Mouse (Mus musculus): ENCODE measurements around the gene Cluh.

Gene Cluh

DNA sequence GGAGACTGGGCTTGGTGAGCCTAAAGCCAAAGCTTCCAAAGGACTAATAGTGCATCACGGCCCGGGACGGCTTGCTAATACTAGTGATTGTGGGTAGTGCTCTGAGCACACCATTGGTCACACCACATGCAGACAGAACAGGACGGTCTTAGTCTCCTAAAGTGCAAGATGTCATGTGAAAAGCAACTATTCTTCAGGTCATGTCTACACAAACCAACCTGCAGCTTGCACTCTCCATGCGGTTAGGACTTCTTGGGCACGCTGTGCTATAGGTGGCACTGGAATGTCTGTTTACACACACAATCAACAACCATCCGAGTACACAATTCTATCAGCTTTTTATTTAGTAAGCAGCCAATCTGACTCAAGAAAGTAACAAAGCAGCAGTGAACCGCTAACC, 25.4 kb downstream of the Cluh start:
- no peak for DNase-seq (ENCODE audit: low spot score)

DNA sequence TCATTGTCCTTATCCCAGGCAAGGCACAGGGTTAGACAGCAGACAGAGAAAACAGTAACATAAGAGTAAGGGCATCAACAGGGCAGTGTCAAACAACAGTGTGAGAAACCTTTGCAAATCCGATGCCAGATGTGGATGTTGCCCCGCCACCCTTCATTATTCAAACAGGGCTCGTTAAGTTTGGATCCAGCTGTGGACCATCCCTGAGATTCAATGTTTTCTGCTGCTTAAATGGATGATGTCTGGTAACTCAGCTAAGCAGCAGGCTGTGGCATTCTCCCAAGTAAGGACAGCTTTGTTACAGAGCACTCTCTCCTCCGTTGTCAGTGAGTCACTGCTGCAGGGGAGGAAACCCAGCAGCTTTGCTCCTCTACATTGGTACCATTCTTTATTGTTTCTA, 25.9 kb downstream of the Cluh start:
- DNase-seq (ENCODE audit: low spot score): peak; percentile 38

DNA sequence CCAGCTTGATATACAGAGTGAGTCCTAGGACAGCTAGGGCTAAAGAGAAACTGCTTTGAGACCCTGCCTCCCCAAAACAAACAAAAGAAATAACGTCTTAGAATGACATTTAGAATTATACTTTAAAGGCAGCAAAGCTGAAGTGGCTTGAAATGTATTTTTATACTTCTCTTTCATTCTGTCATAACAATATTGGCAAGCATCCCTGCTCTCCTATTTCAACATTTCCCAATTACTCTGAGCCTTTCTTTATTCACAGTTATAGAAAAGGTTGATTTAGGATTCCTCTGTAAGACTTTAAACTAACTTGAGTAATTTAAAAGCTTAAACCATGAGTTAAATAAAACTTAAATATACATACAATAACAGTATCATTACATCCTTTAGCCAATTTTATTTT, 42.9 kb downstream of the Cluh start:
- DNase-seq (ENCODE audit: low spot score): no peak

DNA sequence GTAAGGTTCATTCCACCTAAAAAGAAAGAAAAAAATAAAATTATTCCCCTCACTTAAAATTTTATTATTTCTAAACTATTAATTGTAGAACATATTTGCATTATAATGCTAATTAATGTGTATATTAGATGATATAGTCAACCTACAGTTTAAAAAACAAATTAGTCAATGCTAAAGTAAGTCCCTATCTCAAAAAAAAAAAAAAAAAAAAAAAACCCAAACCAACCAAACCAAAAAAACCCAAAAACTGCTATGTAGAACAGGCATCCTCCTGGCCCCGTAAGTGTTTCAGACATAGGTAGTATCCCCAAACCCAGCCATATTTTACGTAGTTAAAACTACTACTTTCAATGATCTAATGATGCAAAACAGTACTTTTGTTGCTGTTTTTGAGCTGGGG, 50.2 kb downstream of the Cluh start:
- DNase-seq (ENCODE audit: low spot score): no peak

DNA sequence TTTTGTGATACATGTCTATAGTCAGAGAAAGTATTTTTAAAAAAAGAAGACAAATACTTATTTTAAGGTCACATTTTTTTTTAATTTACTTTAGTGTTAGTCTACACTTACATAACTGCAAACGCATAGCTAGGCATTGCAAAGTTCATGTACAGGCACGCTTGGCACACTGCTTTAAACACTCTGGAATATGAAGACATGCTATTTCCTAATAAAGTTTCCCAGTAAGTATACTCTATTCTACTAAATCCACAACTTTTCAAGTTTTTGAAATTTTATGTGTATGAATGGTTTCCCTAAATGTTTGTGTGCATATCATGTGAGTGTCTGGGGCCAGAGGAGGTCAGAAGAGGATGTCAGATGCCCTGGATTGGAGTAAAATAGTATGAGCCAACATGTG, 54.8 kb downstream of the Cluh start:
- no peak for DNase-seq (ENCODE audit: low spot score)

DNA sequence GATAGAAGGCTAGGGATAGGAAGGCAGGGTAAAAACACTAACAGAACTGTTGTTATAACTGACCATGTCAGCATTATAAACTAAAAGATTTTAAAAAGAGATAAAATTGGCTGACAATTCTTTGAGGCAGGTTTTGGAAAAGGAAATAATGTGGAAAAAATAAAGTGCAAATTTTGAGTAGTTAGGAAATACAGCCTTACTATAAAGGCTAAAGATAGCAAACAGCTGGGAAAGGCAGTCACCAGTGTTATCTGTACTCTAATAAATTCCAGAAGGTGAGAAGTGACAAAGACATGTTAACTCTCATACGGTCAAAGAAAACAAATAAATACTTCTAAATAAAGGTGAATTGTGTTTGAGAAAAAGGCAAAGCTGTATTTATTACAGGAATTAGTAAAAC, 59.5 kb downstream of the Cluh start:
- no peak for DNase-seq (ENCODE audit: low spot score)

DNA sequence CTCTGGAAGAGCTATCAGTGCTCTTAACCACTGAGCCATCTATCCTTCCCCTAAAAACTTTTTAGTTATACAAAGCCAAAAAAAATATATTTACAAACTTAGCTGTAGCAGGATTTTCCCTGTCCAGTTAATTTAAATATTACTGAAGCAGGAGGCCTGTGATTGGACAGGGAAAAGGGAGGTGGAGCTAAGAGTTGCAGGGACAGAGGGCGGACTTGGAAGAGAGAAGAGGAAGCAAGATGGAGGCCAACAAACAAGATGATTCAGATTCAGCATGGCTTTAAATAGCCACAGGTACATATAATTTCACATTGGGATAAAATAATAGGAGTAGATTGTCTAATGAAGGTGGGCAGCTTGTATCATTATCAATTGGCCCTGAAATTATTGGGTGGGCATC, 61.4 kb downstream of the Cluh start:
- DNase-seq (ENCODE audit: low spot score): no peak

DNA sequence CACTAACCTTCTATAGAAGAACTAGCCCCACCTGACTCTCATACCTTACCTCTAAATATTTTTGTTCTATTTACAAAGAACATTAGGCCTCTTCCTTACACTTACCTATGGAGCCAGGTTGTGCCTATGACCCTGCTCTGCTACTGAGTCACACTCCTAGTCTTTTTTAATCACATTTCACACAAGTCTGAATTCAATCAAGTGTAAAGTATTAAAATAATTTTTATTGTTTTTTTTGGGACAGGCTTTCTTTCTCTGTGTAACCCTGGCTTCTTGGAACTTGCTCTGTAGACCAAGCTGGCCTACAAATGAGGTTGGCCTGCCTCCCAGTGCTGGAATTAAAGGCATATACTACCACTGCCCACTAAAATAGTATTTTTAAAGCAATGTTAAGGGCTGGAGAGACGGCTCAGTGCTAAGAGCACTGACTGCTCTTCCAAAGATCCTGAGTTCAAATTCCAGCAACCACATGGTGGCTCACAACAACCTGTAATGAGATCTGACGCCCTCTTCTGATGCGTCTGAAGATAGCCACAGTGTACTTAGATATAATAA, 66.8 kb downstream of the Cluh start:
- DNase-seq (ENCODE audit: low spot score): no peak

Measured in left cerebral cortex, adult 11 months (tissue).